Mouse (Mus musculus) mouse trophoblast stem cell (cell line): ENCODE measurements around the gene Gpank1.

Source experiments
- in situ Hi-C, 2 experiments: fragments of 300-500 bp; cut with MseI, MboI; formaldehyde crosslinking; loops; 2 replicates in 1 of 2; 3 replicates in 1 of 2; pipeline ENCODE4 v1.15.1; 2025

Gene Gpank1

DNA sequence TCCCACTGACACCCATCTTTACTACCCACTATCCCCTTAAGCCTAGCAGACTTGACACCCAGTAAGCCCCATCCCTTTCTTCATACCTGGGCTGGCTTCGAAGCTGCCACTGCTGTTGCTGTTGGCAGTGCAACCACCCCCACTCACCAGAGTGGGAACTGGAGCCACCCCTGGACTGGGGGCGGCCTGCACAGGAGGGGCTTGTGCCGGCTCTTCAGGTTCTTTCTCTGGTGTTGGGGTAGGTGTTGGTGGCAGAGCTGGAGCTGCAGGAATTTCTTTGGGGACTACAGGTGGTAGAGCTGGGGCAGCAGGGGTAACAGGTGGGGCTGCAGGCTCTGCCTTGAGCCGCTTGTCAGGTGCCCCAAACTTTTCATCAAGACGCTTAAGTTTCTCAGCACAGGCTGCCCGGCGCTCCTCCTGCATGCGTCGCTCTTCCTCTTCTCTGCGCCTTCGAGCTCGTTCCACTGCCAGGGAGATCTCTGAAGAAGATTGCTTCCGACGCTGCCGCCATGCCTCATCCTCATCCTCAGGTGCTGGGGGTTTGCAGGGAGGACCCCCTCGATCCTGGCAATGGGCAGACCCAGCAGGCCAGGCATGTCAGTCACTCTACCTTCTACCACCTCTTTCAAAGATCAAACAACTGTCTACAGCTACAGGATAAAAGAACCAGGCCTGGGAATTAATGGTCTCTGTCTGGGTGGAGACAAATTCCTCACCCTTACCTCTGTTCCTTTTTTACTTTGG lies 37.8 kb downstream of the Gpank1 start:
- in situ Hi-C loops, result no loop called here

DNA sequence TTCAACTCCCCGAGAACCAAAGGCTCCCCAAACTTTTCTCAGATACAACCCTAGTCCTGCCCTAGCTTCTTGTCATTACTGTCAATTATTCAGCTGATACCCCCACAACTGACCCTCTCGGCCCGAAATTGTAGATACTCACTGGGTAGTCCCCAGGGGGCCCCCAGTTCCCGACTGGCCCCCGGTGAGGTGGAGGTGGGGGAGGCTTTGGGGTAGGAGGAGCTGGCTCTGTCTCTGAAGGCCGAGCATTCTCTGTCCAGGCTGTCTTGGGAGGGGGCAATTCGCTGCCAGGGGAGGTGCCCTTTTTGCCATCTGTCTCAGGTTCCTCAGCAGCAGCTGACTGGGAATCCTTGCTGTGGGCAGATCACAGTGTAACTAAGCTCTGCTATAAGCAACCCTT lies 38.4 kb downstream of the Gpank1 start:
- in situ Hi-C loops, result no loop called here

GRCm38 (mm10) chr17:35161421-35161820 lies 40.2 kb downstream of the Gpank1 start:
- in situ Hi-C loops, result no loop called here

DNA sequence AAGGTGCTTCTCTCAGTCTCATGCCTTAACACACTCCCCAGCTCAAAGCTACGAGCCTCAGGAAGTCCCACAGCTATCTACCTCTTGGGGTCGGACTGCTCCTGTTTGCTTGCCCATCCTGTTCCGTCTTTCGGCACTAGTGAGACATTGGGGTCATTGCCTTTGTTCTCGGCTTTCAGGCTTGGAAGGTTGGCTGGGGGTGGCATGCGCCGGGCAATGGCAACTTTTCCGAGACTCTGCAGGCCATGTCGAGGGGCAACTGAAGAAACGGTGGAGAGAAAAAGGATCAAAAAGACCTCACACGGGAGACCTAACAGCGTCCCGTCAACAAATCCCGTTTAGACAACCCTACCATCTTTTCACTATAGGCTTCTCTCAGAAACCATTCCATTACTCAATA lies 40.9 kb downstream of the Gpank1 start:
- in situ Hi-C loops, result no loop called here

GRCm38 (mm10) chr17:35162730-35163129 lies 41.5 kb downstream of the Gpank1 start:
- in situ Hi-C loops, result no loop called here

GRCm38 (mm10) chr17:35163326-35164081 lies 42.2 kb downstream of the Gpank1 start:
- in situ Hi-C loops, result no loop called here

GRCm38 (mm10) chr17:35164218-35164567 lies 42.9 kb downstream of the Gpank1 start:
- in situ Hi-C loops, result no loop called here

DNA sequence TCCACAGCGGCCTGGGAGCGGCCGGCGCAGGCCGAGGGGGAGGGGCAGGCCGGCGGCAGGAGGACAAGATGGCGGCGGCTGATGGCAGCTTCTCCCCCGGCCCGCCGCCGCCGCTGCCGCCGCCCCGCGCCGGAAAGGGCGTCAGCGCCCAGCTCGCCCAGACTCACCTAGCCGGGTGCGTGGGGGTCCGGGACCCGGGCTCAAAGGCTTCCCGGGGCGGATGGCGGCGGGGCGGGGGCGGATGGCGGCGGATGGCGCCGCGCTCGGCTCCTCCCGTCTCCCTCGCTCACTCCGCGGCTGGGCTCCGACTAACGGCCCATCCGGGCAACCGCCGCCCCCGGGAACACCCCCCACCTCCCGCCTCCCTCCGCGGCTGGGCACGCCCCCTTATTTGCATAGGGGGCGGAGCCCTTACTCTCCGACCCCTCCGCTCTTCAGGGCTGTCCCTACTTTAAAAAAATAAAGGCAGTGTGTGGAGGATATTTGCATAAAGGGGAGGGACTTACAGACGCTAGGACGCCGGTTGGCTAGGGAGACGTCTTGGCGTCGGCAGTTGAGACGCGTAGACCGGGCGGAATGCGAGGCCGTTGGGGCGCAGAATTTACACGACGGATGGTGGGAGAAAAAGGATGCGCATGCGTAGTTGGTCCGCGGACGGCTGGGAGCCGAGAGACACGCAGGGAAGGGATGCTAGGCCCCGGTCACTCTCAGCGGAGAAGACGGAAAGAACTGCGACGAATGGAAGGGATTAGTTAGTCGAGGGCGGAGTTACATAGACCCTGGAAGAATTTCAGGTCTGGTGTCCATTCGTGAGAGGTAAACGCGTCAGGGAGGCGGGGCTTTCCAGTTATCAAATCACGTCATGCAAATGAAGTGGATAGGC lies 43.6 kb downstream of the Gpank1 start, which contains the start of gene Prrc2a:
Gene Prrc2a (minus strand): TSS at position 330 of the 883 bp plus-strand sequence.
- in situ Hi-C loops, result no loop called here

DNA sequence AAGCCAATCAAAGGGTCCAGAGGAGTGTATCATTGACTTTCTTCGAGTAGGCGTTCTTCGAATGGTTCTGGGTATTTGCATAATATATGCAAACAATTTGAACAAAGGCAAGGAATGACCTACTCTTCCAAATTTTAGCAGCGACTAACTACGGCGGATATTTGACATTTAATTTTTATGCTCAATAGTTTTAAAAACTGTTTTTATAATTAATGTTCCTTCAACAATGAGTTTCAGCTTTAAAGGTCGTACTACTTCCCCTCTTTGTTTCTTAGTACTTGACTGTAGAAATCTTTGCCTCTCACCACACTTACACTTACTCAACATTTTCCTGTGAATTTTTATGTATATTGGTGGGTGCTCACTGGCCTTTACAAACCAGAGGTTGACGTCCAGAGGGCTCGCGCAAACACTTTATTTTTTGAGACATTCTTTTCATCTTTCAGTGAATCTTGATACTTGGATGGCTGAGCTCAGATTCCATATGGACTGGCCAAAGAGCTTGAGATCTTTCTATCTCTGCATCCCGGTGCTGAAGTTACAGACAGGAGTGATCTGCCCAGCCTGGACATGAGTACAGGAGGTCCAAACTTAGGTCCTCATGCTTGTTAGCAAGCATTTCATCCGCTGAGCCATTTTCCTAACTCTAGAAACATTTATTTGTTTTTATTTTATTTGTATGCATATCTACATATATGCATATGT lies 44.3 kb downstream of the Gpank1 start:
- in situ Hi-C loops, result no loop called here

DNA sequence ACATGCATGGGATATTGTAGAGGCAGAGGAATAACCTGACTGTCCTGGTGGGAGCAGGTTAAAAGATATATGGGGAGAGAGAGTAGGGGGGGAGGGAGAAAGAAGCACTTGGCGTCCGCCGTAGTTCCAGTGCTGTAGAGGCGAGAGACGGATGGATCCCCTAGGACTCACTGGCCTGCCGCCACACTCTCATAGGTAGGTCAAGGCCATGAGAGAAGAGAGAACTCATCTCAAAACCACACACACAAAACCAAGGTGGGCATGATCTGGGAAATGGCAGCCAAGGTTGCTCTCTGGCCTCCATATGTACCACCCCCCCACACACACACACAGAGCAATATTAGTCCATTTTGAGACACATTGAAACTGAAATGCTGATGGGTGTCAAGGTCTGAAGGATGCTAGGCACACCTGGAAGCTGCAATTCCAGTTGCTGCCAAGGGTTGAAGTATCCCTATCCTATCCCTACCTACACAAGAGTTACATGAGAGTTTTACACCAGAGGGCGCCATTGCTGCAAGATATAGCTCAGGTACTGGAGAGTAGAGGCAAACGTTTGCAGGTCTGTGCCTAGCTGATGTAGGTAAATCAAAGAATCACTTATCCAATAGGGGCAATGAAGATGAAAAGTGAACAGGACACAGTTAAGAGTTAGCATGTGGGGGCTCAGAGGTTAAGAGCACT lies 45.2 kb downstream of the Gpank1 start:
- in situ Hi-C loops, result no loop called here

DNA sequence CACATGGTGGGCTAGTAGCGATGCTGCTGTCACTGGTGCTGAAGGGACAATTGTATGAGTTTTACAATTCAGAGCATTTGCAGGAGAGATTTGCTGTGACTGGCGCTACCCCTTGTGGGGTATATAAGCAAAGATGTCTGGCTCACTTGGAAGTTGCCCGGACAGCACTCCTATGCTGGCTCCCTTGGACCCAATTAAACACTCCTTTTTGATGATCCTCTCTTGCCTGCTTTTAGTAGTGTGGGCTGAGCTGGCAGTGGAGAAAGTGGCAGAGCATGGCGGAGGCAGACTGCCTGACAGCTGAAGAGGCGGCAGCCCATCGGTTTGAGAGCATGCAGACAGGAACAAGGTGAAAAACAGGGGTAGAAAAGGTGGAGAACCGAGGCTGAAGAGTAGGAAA lies 46.5 kb downstream of the Gpank1 start:
- in situ Hi-C loops, result no loop called here

DNA sequence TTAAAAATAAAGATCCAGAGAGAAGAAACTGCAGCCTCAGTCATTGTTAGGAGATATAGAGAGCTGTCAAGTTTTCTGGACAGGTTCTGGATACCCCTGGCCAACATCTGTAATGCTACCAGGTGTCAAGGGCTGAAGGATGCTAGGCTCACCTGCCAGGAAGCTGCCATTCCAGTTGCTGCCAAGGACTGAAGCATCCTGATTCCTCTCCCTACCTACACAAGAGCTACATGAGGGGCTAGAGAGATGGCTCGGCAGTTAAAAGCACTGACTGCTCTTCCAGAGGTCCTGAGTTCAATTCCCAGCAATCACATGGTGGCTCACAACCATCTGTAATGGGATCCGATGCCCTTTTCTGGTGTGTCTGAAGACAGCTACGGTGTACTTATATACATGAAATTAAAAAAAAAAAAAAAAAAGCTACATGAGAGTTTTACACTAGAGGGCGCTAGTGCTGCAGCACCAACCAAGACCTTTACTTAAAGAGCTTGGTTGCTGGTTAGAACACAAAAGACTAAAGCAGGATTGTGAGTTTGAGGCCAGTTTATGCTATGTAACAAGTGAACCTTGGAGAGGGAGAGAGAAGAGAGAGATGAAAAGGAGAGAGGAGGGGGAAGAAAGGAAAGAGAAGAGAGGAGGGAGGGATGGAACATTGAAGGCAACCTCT lies 47.4 kb downstream of the Gpank1 start:
- in situ Hi-C loops, result no loop called here

- in situ Hi-C loops, result loop anchor here in 1 of 2 experiments (5.0 kb wide), 1 partner anchor 60 kb away; the partner anchor contains the start of gene Atp6v1g2
These were observed 51.4 kb downstream of the Gpank1 start for GRCm38 (mm10) chr17:35172445-35173234.

- in situ Hi-C loops, result loop anchor here in 1 of 2 experiments (5.0 kb wide), 1 partner anchor 59 kb away; the partner anchor contains the start of gene Atp6v1g2
These were observed 52.1 kb downstream of the Gpank1 start for GRCm38 (mm10) chr17:35173329-35173728.
